Mouse (Mus musculus) cerebellum, adult 2 months (tissue): Measurements from ENCODE around the gene Dhrs7. TPM values are rescaled to one million over a fixed set of nuclear protein-coding genes. Genes with fewer than 3 reads are reported as not detected.

Experiments
- DNase-seq, 2 experiments: peaks; one replicate each; pipeline ENCODE4 v3.0.0; 2021
- H3K27ac ChIP-seq: fragments of 200-500 bp; 2 replicates; pipeline ENCODE4 v1.5.1; 2012; ENCODE audit warnings: low read length, control low read depth, inconsistent platforms; ENCODE audit not compliant: insufficient read depth
- H3K27me3 ChIP-seq: fragments of 200-500 bp; 2 replicates; pipeline ENCODE4 v1.6.1; 2012; ENCODE audit warnings: inconsistent platforms, mild to moderate bottlenecking, low read length, moderate library complexity; ENCODE audit not compliant: control insufficient read depth, insufficient read depth
- H3K4me1 ChIP-seq: fragments of 200-500 bp; 2 replicates; pipeline ENCODE4 v1.6.1; 2011; ENCODE audit warnings: low read length; ENCODE audit not compliant: control insufficient read depth, insufficient read depth
- H3K4me3 ChIP-seq: fragments of 200-500 bp; replicated peaks from 2 replicates; pipeline ENCODE3; 2011; ENCODE audit warnings: mild to moderate bottlenecking, low read depth, low read length, control low read depth; ENCODE audit not compliant: insufficient read depth
- CTCF ChIP-seq: fragments of 200-500 bp; IDR thresholded peaks from 2 replicates; pipeline ENCODE4 v1.5.1; 2011; ENCODE audit warnings: low read depth, mild to moderate bottlenecking, control low read depth, low read length, moderate library complexity, borderline replicate concordance; ENCODE audit not compliant: insufficient read depth
- POLR2A ChIP-seq: fragments of 200-500 bp; IDR thresholded peaks from 2 replicates; pipeline ENCODE4 v1.6.1; 2011; ENCODE audit warnings: low read length, control low read depth, borderline replicate concordance; ENCODE audit not compliant: insufficient read depth
- WGBS: fragments of 180-500 bp; shearing (Covaris S2); methylation state at CpG from one replicate; pipeline ENCODE4 v1.1.7; 2018; 5-methylcytosine and 5-hydroxymethylcytosine counted together
- polyA plus RNA-seq: library from polyadenylated mRNA; depleted of rRNA; stranded (reverse); fragments of >200 nt; gene quantifications from 2 replicates; pipeline ENCODE4 v1.2.3, GENCODE M21; 2012; rRNA removed

The Dhrs7 gene
- polyA plus RNA-seq, 1 experiment: 44.9 TPM

DNA sequence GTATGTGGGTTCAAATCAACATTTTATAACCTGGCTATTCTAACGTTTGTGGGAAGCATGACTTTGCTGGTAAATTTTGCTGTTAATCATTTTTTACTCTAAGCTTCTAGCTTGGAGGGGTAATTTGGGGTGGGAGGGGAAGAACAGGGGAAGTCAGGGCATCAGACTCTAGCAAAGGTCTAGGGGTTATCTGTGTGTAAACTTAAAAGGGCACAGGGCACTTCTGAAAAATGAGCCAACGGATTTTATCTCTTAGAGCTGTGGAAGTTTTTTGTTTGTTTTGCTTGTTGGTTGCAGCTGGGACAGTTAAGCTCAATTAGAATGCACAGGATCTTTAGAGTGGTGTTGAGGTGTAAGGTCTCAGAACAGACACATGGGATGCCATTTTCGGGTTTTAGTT lies 26.7 kb downstream of the Dhrs7 start:
- WGBS: 89% methylated on average over 3 of the region's 3 CpGs

DNA sequence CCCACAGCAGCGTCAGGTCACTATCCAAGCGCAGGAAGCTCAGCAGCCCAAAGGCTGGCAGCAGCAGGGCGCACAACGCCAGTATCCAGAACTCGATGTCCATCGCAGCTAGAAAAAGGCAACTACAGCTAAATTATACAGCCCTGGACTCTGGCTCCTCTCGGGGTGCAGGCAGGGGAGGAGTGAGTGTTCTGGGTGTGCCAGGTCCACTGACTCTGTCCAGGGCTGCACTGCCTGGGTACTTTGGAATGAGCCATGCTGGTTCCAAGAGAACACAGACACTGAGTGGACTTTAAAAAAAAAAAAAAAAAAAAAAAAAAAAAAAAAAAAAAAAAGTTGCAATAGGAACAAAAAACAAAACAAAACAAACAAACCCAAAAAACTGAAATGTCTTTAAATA lies 36.0 kb downstream of the Dhrs7 start:
- DNase-seq: no peak
- 82% methylated on average over 7 of the region's 7 CpGs for WGBS
- Histone ChIP-seq H3K4me1 (no peaks in the 10 kb centered on the region), H3K4me3 (no peak overlapping the region), H3K27ac (no peak overlapping the region), H3K27me3 (no peaks in the 10 kb centered on the region)
- TF ChIP-seq POLR2A: no peak
- TF ChIP-seq CTCF: no peak

More for the DNA sequence above, 26.7 kb downstream of the Dhrs7 start:
- TF ChIP-seq POLR2A (no peak), CTCF (no peak)
- Histone ChIP-seq H3K4me1 (no peaks in the 10 kb centered on the region), H3K4me3 (no peak overlapping the region), H3K27ac (no peak overlapping the region), H3K27me3 (no peaks in the 10 kb centered on the region)
- no peak for DNase-seq

DNA sequence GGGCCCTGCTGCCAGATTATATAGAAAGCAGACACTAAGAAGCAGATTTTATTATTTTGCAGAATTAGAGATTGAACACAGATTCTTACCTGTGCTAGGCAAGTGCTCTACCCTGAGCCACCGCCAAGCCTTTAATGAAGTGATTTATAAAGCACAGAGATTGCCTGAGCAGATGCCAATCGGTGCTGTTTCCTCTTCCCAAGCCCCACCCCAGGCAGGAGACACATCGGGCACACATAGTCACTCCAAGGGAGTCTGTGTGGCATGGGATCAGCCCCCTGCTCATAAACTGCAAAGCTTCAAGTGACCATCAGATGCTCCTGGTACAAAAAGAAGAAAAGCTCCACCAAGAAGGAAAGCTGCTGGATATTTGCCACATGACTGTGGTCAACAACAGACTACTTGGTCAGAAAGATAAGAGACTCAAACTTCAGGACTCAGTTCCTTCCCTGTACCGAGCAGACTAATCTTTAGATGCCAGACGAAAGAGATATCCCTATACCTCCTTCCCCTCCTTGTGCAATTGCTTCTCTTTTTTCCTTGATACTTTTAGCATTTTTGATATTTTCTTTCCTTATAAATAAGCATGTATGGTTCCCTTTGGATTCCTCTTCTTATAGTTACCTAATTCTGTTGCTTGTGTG lies 41.7 kb downstream of the Dhrs7 start:
- Histone ChIP-seq H3K27ac (no peak overlapping the region), H3K4me3 (no peak overlapping the region), H3K4me1 (no peaks in the 10 kb centered on the region), H3K27me3 (no peaks in the 10 kb centered on the region)
- 71% methylated on average over 5 of the region's 5 CpGs for WGBS
- TF ChIP-seq POLR2A (no peak), CTCF (no peak)
- DNase-seq: no peak

DNA sequence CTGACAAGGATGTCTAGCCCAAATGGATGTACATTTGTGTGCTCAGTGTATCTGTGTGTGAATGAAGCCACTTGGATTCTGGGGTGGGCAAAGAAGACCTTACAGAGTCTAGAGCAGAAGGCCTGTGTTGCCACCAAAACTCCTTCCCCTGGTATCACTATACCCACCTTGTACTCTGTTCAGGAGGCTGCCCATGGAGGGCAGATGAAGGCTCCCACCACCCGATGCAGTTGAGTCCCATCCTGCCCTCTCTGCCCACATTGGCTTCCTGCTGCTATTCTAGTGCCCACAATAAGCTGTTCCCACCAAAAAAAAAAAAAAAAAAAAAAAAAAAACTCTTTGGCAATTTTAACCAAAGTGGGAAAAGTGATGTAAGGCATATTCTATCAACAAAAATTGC lies 43.3 kb downstream of the Dhrs7 start:
- 86% methylated on average over 1 of the region's 1 CpGs for WGBS
- TF ChIP-seq CTCF: no peak
- no peak for TF ChIP-seq POLR2A

DNA sequence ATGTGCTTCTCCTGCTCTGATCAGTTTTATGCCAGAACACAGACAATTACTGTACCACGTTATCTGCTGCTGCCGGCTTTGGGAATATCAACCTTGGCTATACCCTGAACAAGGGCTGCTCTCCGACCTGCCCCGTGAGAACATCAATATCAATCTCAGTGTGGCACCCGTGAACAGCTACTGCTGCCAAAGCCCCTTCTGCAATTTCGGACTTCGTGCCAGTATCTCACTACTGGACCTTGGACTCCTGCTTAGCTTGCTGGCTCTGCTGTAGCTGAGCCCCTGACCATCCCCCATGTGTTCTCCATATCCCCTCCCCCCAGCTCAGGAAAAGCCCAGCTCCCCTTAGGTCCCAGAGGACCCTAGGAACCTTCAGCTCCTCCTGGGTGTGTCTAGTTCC lies 43.9 kb downstream of the Dhrs7 start:
- no peak for TF ChIP-seq CTCF
- TF ChIP-seq POLR2A: no peak
- no peak for DNase-seq
- Histone ChIP-seq H3K27ac (no peak overlapping the region), H3K4me3 (no peak overlapping the region), H3K27me3 (no peaks in the 10 kb centered on the region), H3K4me1 (no peaks in the 10 kb centered on the region)
- 14% methylated on average over 7 of the region's 7 CpGs for WGBS

More for the DNA sequence above, 43.3 kb downstream of the Dhrs7 start:
- no peak overlapping the region for H3K27ac ChIP-seq
- no peaks in the 10 kb centered on the region for H3K27me3 ChIP-seq
- no peak for DNase-seq
- H3K4me1 ChIP-seq: no peaks in the 10 kb centered on the region
- no peak overlapping the region for H3K4me3 ChIP-seq

DNA sequence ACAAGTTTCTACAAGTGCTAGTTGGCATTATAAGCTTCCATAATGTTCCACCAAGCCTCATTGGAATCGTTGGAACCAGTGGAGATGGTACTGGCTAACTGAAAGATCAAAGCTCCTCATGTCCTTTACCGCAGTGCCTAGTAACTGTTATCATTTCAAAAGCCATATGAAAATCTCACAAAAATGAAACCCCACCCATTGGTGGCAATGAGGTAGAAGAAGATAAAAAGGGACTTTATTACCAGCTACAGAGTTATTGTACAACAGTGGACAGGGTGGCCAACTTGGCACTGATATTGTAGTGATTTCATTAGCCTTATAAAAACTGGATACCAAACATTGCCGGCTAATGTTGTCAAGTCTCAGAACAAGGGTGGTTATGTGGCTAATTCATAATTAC lies 52.7 kb downstream of the Dhrs7 start:
- WGBS: 51% methylated on average over 3 of the region's 3 CpGs
- Histone ChIP-seq H3K4me1 (no peaks in the 10 kb centered on the region), H3K27me3 (no peaks in the 10 kb centered on the region), H3K27ac (no peak overlapping the region), H3K4me3 (no peak overlapping the region)
- TF ChIP-seq CTCF (no peak), POLR2A (no peak)
- DNase-seq: no peak

Other genes with a start within 250 kb of the Dhrs7 start
- gene Lrrc9, start 223.0 kb downstream of the Dhrs7 start, polyA plus RNA-seq: 1.2 and 1.6 TPM in 2 replicates
- gene Pcnx4, start 128.5 kb downstream of the Dhrs7 start, polyA plus RNA-seq: 19.3 and 19.4 TPM in 2 replicates
- not detected in 2 replicates for gene Gm4756, start 15.2 kb downstream of the Dhrs7 start, polyA plus RNA-seq
- gene Ppm1a, start 92.5 kb upstream of the Dhrs7 start, polyA plus RNA-seq: 168 and 184 TPM in 2 replicates